In the genomic region with DNA sequence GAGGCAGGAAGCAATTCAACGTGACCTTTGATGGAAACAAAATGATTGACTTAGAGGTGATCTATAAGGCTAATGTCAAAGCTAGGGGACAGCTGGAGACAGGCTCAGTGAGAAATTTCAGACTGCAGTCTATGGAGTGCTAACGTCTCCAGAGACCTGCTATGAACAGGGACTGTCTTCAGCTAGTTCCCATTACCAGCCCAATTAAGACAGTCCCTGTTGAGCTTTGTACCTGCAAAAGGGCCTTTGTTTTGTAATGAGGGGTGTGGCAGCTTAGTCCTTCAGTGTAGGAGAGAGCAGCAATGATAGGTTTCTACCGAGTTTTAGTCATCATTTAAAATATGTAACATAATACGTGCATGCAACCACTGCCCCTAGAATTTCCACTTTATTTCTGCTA, we compare ENCODE assay signal across 31 mouse cellular contexts.
DNase-seq lines count a peak whose midpoint lies in the region; ATAC-seq lines count a peak whose summit lies in the region.
"Had no signal": no experiment of that assay in that cellular context is flagged by ENCODE, and none has a peak within 500 bp of the region (broad histone marks: within the 10 kb centered on the region; RNA-seq: fewer than 3 reads in every experiment).

No protein-coding gene starts in this region.

- H3K36me3 ChIP-seq in neural tube, embryonic 14.5 days (ENCODE audit: control insufficient read depth, insufficient read depth, low read length), result no peaks in the 10 kb centered on the region
- H3K36me3 ChIP-seq in neural tube, embryonic 15.5 days, result no peaks in the 10 kb centered on the region
- H3K36me3 ChIP-seq in intestine, embryonic 15.5 days, result no peaks in the 10 kb centered on the region
- H3K36me3 ChIP-seq: heart, embryonic 12.5 days; kidney, embryonic 15.5 days; limb, embryonic 12.5 days; liver, embryonic 15.5 days; neural tube, embryonic 12.5 days had no signal

- no peak overlapping the region for H3K9ac ChIP-seq in neural tube, embryonic 14.5 days (replicated peaks; ENCODE audit: low read depth, low read length)
- no peak overlapping the region for H3K9ac ChIP-seq in neural tube, embryonic 15.5 days (replicated peaks)
- H3K9ac ChIP-seq in intestine, embryonic 15.5 days, result no peak overlapping the region
- H3K9ac ChIP-seq: heart, embryonic 12.5 days; hindbrain, embryonic 14.5 days; kidney, embryonic 15.5 days; limb, embryonic 12.5 days; liver, embryonic 15.5 days; lung, embryonic 14.5 days; neural tube, embryonic 12.5 days had no signal

- H3K4me3 ChIP-seq in neural tube, embryonic 14.5 days (ENCODE audit: low read depth, low read length), result no peak overlapping the region
- H3K4me3 ChIP-seq in neural tube, embryonic 15.5 days (replicated peaks), result no peak overlapping the region
- H3K4me3 ChIP-seq in intestine, embryonic 15.5 days (replicated peaks), result no peak overlapping the region
- H3K4me3 ChIP-seq: gastrocnemius, adult 2 months; heart, embryonic 12.5 days; kidney, embryonic 15.5 days; left cerebral cortex, adult 2 months; limb, embryonic 12.5 days; liver, embryonic 15.5 days; neural tube, embryonic 12.5 days had no signal

- ATAC-seq in neural tube, embryonic 14.5 days (ENCODE audit: low read depth), result no peak
- ATAC-seq in neural tube, embryonic 15.5 days (ENCODE audit: low FRiP score), result no peak
- peak; percentile 63 for ATAC-seq in intestine, embryonic 15.5 days
- ATAC-seq: CD4-positive, CD25-positive, alpha-beta regulatory T cell, adult 4 months; forebrain, embryonic 16.5 days; midbrain, embryonic 16.5 days had no signal

- peak; percentile 33 for DNase-seq in kidney, adult 9 months
- DNase-seq in kidney, postnatal 4 days, result no peak
- DNase-seq in embryo, embryonic 10.5 days (ENCODE audit: low spot score), result no peak
- no peak for DNase-seq in adrenal gland, adult 2 months
- DNase-seq: adrenal gland, postnatal 14 days; cerebellum, adult 11-12 months; cerebellum, adult 9-11 months; gastrocnemius, adult 2 months; gastrocnemius, postnatal 36 days; heart, adult 18-20 months; lung, embryonic 14.5 days; lung, postnatal 14 days; retina, postnatal 1 day; right cerebral cortex, postnatal 25 days; spleen, adult 18-20 months; thymus, adult 18-20 months; thymus, postnatal 25 days had no signal

- 0 out of 2 replicates have a peak overlapping the region, but pooled peaks have one; percentile 24 for H3K27ac ChIP-seq in neural tube, embryonic 14.5 days (ENCODE audit: low read depth, low read length)
- no peak overlapping the region for H3K27ac ChIP-seq in neural tube, embryonic 15.5 days (replicated peaks)
- peak overlapping the region; percentile 55; the same call in 1 of the 2 replicates for H3K27ac ChIP-seq in intestine, embryonic 15.5 days
- H3K27ac ChIP-seq: gastrocnemius, adult 2 months; hindbrain, embryonic 14.5 days; left cerebral cortex, adult 2 months; limb, embryonic 12.5 days; liver, embryonic 15.5 days; neural tube, embryonic 12.5 days; stomach, postnatal 0 days had no signal

- H3K9me3 ChIP-seq in neural tube, embryonic 14.5 days (ENCODE audit: control insufficient read depth, low read length), result no peaks in the 10 kb centered on the region
- no peaks in the 10 kb centered on the region for H3K9me3 ChIP-seq in neural tube, embryonic 15.5 days (replicated peaks)
- H3K9me3 ChIP-seq in intestine, embryonic 15.5 days, result no peaks in the 10 kb centered on the region
- H3K9me3 ChIP-seq: heart, embryonic 12.5 days; kidney, embryonic 15.5 days; limb, embryonic 12.5 days; liver, embryonic 15.5 days; neural tube, embryonic 12.5 days had no signal

- H3K4me1 ChIP-seq in neural tube, embryonic 14.5 days (ENCODE audit: control insufficient read depth, insufficient read depth, low read length), result peaks cover 4% of the 10 kb centered on the region; the same call in 1 of the 2 replicates
- peaks cover 7% of the 10 kb centered on the region for H3K4me1 ChIP-seq in neural tube, embryonic 15.5 days
- H3K4me1 ChIP-seq in intestine, embryonic 15.5 days (replicated peaks), result peaks cover 8% of the 10 kb centered on the region; the same call in 1 of the 2 replicates

- no peaks in the 10 kb centered on the region for H3K27me3 ChIP-seq in neural tube, embryonic 14.5 days (ENCODE audit: control insufficient read depth, insufficient read depth, low read length)
- no peaks in the 10 kb centered on the region for H3K27me3 ChIP-seq in neural tube, embryonic 15.5 days (replicated peaks)
- no peaks in the 10 kb centered on the region for H3K27me3 ChIP-seq in intestine, embryonic 15.5 days (replicated peaks)
- H3K27me3 ChIP-seq: heart, embryonic 12.5 days; kidney, embryonic 15.5 days; limb, embryonic 12.5 days; liver, embryonic 15.5 days; neural tube, embryonic 12.5 days had no signal

- 39% methylated on average over 4 of the region's 4 CpGs for WGBS in neural tube, embryonic 14.5 days
- WGBS in neural tube, embryonic 15.5 days, result 45% methylated on average over 4 of the region's 4 CpGs
- WGBS in intestine, embryonic 15.5 days, result 45% methylated on average over 4 of the region's 4 CpGs

- H3K4me2 ChIP-seq in neural tube, embryonic 14.5 days (ENCODE audit: low read depth, low read length), result no peak overlapping the region
- no peak overlapping the region for H3K4me2 ChIP-seq in neural tube, embryonic 15.5 days
- no peak overlapping the region for H3K4me2 ChIP-seq in intestine, embryonic 15.5 days (replicated peaks)
- H3K4me2 ChIP-seq: heart, embryonic 12.5 days; hindbrain, embryonic 14.5 days; kidney, embryonic 15.5 days; limb, embryonic 12.5 days; liver, embryonic 15.5 days; lung, embryonic 14.5 days; neural tube, embryonic 12.5 days had no signal
